ENCODE assay signal across 10 mouse cellular contexts in the genomic region with DNA sequence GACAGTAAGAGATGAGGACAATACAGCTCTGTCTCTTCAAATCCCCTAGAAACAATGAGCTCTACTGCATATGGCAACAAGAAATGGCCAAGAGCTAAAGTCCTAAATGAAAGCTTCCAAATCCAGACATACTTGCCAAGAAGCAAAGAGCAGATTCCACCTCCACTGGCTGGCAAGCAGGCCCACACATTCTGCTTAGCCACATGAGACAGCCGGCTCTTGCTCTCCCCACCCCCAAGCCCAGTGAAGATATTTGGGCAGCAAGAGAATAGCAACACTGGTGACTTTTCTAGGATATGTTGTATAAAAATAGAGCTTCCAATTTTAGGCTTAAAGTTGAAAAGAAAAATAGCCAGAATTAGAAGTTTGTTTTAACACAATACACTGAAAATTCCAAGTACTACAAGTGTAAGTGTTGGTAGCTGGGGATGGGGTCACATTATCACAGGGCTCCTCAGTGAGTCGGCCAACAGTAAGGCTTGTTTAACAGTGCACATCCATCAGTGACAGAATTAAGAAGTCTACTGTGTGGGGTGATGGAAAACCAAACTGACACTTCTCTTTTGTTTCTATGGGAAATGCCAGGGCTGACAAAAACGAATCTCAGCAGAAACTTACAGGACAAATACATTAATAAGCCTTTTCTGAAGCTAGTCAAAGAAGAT. TPM values are rescaled to one million over a fixed set of nuclear protein-coding genes. Genes with fewer than 3 reads are reported as not detected.
DNase-seq lines count a peak whose midpoint lies in the region; ATAC-seq lines count a peak whose summit lies in the region.
"Had no signal": no experiment of that assay in that cellular context is flagged by ENCODE, and none has a peak within 500 bp of the region (broad histone marks: within the 10 kb centered on the region; RNA-seq: fewer than 3 reads in every experiment).

No protein-coding gene starts in this region.

- no peak overlapping the region for H3K4me3 ChIP-seq in forebrain, embryonic 14.5 days (ENCODE audit: low read depth, low read length)
- H3K4me3 ChIP-seq: limb, embryonic 13.5 days had no signal

- no peaks in the 10 kb centered on the region for H3K27me3 ChIP-seq in forebrain, embryonic 14.5 days (replicated peaks; ENCODE audit: control insufficient read depth, insufficient read depth, low read length)
- H3K27me3 ChIP-seq: limb, embryonic 13.5 days; Patski had no signal

- no peak for ATAC-seq in forebrain, embryonic 14.5 days
- ATAC-seq: Patski had no signal

- no peak overlapping the region for H3K27ac ChIP-seq in forebrain, embryonic 14.5 days (ENCODE audit: low read depth, low read length)
- H3K27ac ChIP-seq: limb, embryonic 13.5 days had no signal

- DNase-seq in adrenal gland, postnatal 14 days, result peak; percentile 37
- no peak for DNase-seq in adrenal gland, postnatal 25 days
- DNase-seq in lung, postnatal 10 days, result peak; percentile 17
- DNase-seq in lung, postnatal 36 days, result no peak
- DNase-seq in kidney, postnatal 25 days, result peak; percentile 72 to 89
- DNase-seq in right cerebral cortex, postnatal 25 days, result peak; percentile 56
- DNase-seq in testis, postnatal 14 days (ENCODE audit: low spot score), result no peak
- no peak for DNase-seq in forebrain, embryonic 14.5 days (ENCODE audit: low spot score)

- H3K36me3 ChIP-seq in forebrain, embryonic 14.5 days (ENCODE audit: control insufficient read depth, insufficient read depth, low read length), result 0 out of 2 replicates have a peak, but pooled peaks cover 4% of the 10 kb centered on the region

- WGBS in forebrain, embryonic 14.5 days, result 77% methylated on average over 3 of the region's 3 CpGs

- no peaks in the 10 kb centered on the region for H3K4me1 ChIP-seq in forebrain, embryonic 14.5 days (ENCODE audit: control insufficient read depth, insufficient read depth, low read length)
- H3K4me1 ChIP-seq: limb, embryonic 13.5 days had no signal

- H3K4me2 ChIP-seq in forebrain, embryonic 14.5 days (ENCODE audit: low read length), result no peak overlapping the region
- H3K4me2 ChIP-seq: limb, embryonic 13.5 days had no signal

- H3K9ac ChIP-seq in forebrain, embryonic 14.5 days (ENCODE audit: low read length), result no peak overlapping the region
- H3K9ac ChIP-seq: limb, embryonic 13.5 days had no signal

- H3K9me3 ChIP-seq in forebrain, embryonic 14.5 days (replicated peaks; ENCODE audit: control insufficient read depth, low read length), result no peaks in the 10 kb centered on the region
- H3K9me3 ChIP-seq: limb, embryonic 13.5 days had no signal

RNA-seq across cellular contexts. Expression of a gene that starts 19.8 kb away (rescaled TPM):
- total RNA-seq in adrenal gland, postnatal 14 days (2021), result 7.8 and 11.9 TPM in 2 replicates
- 7.7 and 11.4 TPM in 2 replicates for total RNA-seq in adrenal gland, postnatal 25 days (2021)
- 17.2 and 18.5 TPM in 2 replicates for polyA plus RNA-seq in forebrain, embryonic 14.5 days (2014; fragmentation: Nextera tagmentation; extraction: Ambion mirVana)

RNA-seq across cellular contexts. Expression of a gene that starts 20.2 kb away (rescaled TPM):
- 37.4 and 47.7 TPM in 2 replicates for total RNA-seq in adrenal gland, postnatal 14 days (2021)
- total RNA-seq in adrenal gland, postnatal 25 days (2021), result 27.5 and 28.3 TPM in 2 replicates
- polyA plus RNA-seq in forebrain, embryonic 14.5 days (2014; fragmentation: Nextera tagmentation; extraction: Ambion mirVana), result 9.2 and 10.3 TPM in 2 replicates

Comparison
In these comparisons a context has a peak if more than half of its experiments do, and no peak if none do; other contexts are left out.
1. DNase-seq: peak in adrenal gland, postnatal 14 days (single experiment), lung, postnatal 10 days (single experiment), kidney, postnatal 25 days (2 of 2) and right cerebral cortex, postnatal 25 days (single experiment); none in adrenal gland, postnatal 25 days (single experiment), lung, postnatal 36 days (single experiment), testis, postnatal 14 days (single experiment) and forebrain, embryonic 14.5 days (single experiment).